Mouse (Mus musculus) midbrain, embryonic 11.5 days (tissue): ENCODE measurements around the gene Gfy. TPM values are rescaled to one million over a fixed set of nuclear protein-coding genes. Genes with fewer than 3 reads are reported as not detected.

Experiments
- ATAC-seq: fragments of 200-750 bp; cut with Nextera tagmentation; 2 replicates; pipeline ENCODE4 v1.8.0; 2017; ENCODE audit warnings: moderate TSS enrichment, moderate library complexity; ENCODE audit not compliant: low FRiP score
- DNase-seq: peaks from one replicate; pipeline ENCODE4 v3.0.0; 2015; ENCODE audit warnings: low spot score; ENCODE audit errors: missing footprints
- H3K27ac ChIP-seq: fragments of 300-500 bp; sonication (generic); 2 replicates; pipeline ENCODE4 v1.5.1; 2014; ENCODE audit warnings: low read depth, low read length
- H3K27me3 ChIP-seq: fragments of 300-500 bp; sonication (generic); 2 replicates; pipeline ENCODE4 v1.6.1; 2014; ENCODE audit warnings: mild to moderate bottlenecking, low read length, moderate library complexity, mixed read lengths; ENCODE audit not compliant: control insufficient read depth, insufficient read depth
- H3K36me3 ChIP-seq: fragments of 300-500 bp; sonication (generic); 2 replicates; pipeline ENCODE4 v1.6.1; 2014; ENCODE audit warnings: mild to moderate bottlenecking, low read length, moderate library complexity, mixed read lengths; ENCODE audit not compliant: control insufficient read depth, insufficient read depth
- H3K4me1 ChIP-seq: fragments of 300-500 bp; sonication (generic); 2 replicates; pipeline ENCODE4 v1.6.1; 2014; ENCODE audit warnings: low read length; ENCODE audit not compliant: control insufficient read depth, insufficient read depth
- H3K4me2 ChIP-seq: fragments of 300-500 bp; sonication (generic); 2 replicates; pipeline ENCODE4 v1.6.1; 2014; ENCODE audit warnings: mild to moderate bottlenecking, moderate library complexity
- H3K4me3 ChIP-seq: fragments of 300-500 bp; sonication (generic); 2 replicates; pipeline ENCODE4 v1.5.1; 2014; ENCODE audit warnings: low read depth, low read length
- H3K9ac ChIP-seq: fragments of 300-500 bp; sonication (generic); 2 replicates; pipeline ENCODE4 v1.6.1; 2014; ENCODE audit warnings: low read length
- H3K9me3 ChIP-seq: fragments of 300-500 bp; sonication (generic); 2 replicates; pipeline ENCODE4 v1.6.1; 2016; ENCODE audit warnings: low read length; ENCODE audit not compliant: control insufficient read depth
- WGBS: fragments of 180-500 bp; shearing (Covaris S2); extraction: QIAGEN DNeasy Blood & Tissue Kit; methylation state at CpG from one replicate; pipeline ENCODE4 v1.1.7; 2014; 5-methylcytosine and 5-hydroxymethylcytosine counted together
- microRNA-seq: library from miRNA; unstranded; fragments of <30 nt; microRNA quantifications from one replicate; pipeline ENCODE4, GENCODE M21; 2017
- polyA plus RNA-seq: library from polyadenylated mRNA; unstranded; fragments of >200 nt; fragmentation: Nextera tagmentation; extraction: Ambion mirVana; gene quantifications from 2 replicates; pipeline ENCODE4 v1.2.1, GENCODE M21; 2014

Gfy gene
- polyA plus RNA-seq, 1 experiment from 2014 or later, result not detected

DNA sequence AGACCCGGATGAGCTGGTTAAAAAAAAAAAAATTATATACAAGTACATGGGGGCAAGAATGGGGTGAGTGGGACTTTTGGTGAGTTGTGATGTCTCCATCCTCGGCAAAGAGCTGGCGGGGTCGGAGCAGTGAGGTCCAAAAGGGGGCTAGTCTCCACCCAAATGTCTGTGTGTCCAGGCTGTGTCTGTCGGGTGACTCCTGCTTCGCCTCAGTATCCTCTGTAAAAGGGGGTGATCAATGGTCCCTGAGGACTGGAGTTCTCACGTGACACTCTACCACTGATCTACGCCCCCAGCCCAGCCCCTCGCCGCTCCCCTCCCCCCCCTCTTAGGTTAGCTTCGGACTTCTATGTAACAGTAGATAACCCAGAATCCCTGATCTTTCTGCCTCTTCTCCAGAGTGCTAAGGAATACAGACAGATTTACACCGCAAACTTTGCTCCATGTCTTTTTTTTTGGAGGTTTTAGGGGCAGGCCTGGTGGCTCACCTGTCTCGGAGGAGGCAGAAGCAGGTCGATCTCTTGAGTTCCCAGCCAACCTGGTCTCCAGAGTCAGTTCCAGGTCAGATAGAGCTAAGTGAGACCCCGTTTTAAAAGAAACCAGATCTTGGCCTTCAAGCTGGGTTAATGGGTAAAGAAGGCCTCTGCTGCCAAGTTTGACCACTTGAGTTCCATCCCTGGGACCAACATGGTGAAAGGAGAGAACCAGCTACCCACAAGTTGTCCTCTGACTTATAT is 49.4 kb downstream of the Gfy start:
- ATAC-seq, result no peak
- Histone ChIP-seq H3K4me2 (peak overlapping the region; percentile 59), H3K9ac (peak overlapping the region; percentile 83), H3K36me3 (peaks cover 25% of the 10 kb centered on the region), H3K9me3 (no peaks in the 10 kb centered on the region), H3K4me1 (peaks cover 24% of the 10 kb centered on the region), H3K27ac (peak overlapping the region; percentile 83), H3K4me3 (peak overlapping the region; percentile 96), H3K27me3 (peaks cover under 1% of the 10 kb centered on the region; the same call in 1 of the 2 replicates)
- peak; percentile 89 for DNase-seq
- WGBS, result 52% methylated on average over 15 of the region's 15 CpGs

DNA sequence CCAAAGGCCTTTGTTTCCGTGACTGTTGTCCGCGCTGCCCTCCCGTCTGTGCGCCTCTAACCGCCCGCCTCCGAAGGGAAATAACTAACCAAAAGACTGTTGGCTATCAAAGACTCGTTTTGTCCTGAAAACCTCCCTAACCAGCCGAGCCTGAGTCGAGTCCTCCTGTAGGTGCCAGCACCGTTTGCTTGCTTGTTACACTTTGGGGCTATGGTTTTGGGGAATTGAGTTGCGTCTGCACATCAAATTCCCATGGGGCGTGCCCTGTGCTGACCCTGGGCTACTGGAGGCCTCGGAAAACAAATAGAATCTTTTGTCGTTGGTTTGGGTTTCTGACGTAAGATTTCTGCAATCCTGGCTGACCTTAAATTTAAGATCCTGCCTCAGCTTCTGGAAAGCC is 50.1 kb downstream of the Gfy start:
- Histone ChIP-seq H3K4me2 (peak overlapping the region; percentile 59), H3K27ac (peak overlapping the region; percentile 83), H3K9me3 (no peaks in the 10 kb centered on the region), H3K4me3 (peak overlapping the region; percentile 96), H3K36me3 (peaks cover 25% of the 10 kb centered on the region), H3K9ac (peak overlapping the region; percentile 83), H3K4me1 (peaks cover 26% of the 10 kb centered on the region), H3K27me3 (no peaks in the 10 kb centered on the region)
- ATAC-seq (no peak), DNase-seq (no peak)
- WGBS, result under 1% methylated on average over 17 of the region's 17 CpGs

DNA sequence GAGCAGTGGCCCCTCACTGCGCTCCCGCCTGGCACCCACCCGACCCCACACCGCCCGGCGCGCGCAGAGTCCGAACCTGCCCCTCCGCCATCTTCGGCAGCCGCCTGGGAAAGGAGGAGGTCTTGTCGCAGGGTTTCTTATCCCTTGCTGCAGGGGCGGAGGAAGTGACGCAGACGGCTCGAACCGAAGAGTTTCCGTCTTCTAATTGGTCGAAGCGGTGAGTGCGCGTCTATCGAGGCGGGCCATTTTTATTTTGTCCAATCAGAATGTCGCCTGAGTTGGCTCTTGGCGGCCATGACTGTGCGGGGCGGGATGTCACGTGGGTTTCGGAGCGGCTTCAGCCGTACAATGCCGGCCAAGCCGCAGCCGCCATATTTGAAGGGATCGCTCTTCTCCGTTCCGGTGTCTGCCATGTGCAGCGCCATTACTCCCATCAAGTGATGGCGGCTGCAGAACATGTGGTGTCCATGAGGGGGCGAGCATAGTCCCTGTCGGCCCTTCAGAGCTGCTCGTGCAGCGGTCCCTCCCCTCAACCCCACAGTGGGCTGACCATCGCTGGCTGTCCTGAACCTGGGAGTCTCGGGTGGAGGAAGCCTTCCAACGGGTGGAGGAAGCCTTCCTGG is 50.6 kb downstream of the Gfy start, which contains the start of gene Rpl13a:
Gene Rpl13a, minus strand, starts transcription at position 138 of the 623 bp plus-strand sequence.
- Histone ChIP-seq H3K4me1 (peaks cover 26% of the 10 kb centered on the region), H3K27me3 (no peaks in the 10 kb centered on the region), H3K9me3 (no peaks in the 10 kb centered on the region), H3K4me3 (peak within 1 kb of the TSS; percentile 96), H3K4me2 (peak within 1 kb of the TSS; percentile 64), H3K9ac (peak within 1 kb of the TSS; percentile 100), H3K27ac (peak within 1 kb of the TSS; percentile 87), H3K36me3 (peaks cover 25% of the 10 kb centered on the region)
- ATAC-seq (peak; percentile 93), DNase-seq (peak; percentile 99)
- under 1% methylated on average over 48 of the region's 48 CpGs for WGBS

DNA sequence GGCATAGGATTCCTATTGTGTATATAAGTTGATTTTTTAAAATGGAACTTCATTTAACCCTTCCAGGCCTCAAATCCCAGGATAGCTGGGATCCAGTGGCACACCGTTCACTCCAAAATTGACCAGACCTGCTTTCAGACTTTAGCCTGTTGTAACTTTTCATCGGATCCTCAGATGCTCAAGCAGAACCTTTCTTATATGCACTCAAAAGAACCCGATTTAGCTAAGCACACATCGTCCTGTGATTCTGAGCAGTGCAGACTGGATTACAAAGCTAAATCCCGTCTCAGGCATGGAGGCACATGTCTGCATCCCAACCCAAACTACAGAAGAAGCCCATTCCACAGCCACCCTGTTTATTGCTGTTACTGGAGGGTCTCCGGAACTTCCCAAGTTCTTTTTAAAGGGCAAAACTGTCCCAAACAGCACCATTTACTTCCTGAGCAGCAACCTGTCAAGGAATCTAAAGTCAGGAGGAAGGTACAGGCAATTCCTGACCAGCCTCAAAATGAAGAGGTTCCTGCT is 51.6 kb downstream of the Gfy start:
- DNase-seq (peak; percentile 89), ATAC-seq (no peak)
- peaks cover 32% of the 10 kb centered on the region for H3K4me1 ChIP-seq
- peak overlapping the region; percentile 64 for H3K4me2 ChIP-seq
- H3K27ac ChIP-seq, result peak overlapping the region; percentile 87
- no peaks in the 10 kb centered on the region for H3K9me3 ChIP-seq
- peak overlapping the region; percentile 96 for H3K4me3 ChIP-seq
- no peaks in the 10 kb centered on the region for H3K27me3 ChIP-seq
- 3% methylated on average over 6 of the region's 6 CpGs for WGBS
- H3K9ac ChIP-seq, result peak overlapping the region; percentile 100
- H3K36me3 ChIP-seq, result peaks cover 29% of the 10 kb centered on the region

DNA sequence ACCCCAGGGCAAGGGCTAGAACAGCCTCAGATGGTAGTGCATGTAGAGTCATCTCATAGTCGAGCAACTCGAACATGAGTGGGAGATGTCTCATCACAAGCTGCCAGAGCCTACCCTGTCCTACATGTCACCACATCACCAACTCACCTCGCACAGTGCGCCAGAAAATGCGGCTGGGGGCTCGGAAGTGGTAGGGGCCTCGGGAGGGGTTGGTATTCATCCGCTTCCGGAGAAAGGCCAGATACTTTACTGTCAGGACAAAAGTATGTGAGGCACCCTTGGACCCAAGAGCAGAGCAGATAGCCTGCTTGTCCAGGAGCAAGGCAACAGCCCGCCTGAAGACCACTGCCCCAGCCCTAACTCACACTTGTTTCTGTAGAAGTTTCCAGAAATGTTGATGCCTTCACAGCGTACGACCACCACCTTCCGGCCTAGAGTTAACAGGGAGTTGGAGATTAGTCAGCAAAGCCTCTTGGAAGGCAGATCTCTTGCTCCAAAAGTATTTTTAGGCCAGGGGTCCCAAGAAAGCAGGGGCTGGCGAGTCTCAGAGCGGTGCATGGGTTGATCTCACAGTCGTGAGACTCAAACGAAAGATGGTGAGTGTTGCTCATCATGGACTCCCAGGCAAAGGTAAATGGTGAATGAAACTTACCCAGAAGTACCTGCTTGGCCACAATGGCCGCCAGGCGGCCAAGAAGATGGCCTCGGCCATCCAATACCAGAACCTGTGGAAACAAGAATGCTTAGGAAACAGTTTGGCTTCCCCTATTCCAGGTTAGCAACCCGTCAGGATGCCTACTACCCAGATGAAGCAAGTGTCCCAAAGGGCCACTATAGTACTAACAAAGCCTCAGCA is 52.3 kb downstream of the Gfy start:
- Histone ChIP-seq H3K9me3 (no peaks in the 10 kb centered on the region), H3K9ac (peak overlapping the region; percentile 100), H3K27ac (peak overlapping the region; percentile 87), H3K4me1 (peaks cover 33% of the 10 kb centered on the region), H3K4me3 (peak overlapping the region; percentile 96), H3K4me2 (peak overlapping the region; percentile 64), H3K27me3 (no peaks in the 10 kb centered on the region), H3K36me3 (peaks cover 31% of the 10 kb centered on the region)
- no peak for DNase-seq
- 48% methylated on average over 21 of the region's 21 CpGs for WGBS
- no peak for ATAC-seq

Small RNAs within 50 kb of the gene (microRNA-seq; reads per million reads assigned to microRNA genes)
- gene Mir5121, result 36.8 reads per million, percentile 43 among the genes with 10 or more reads in this experiment
- not detected for gene Mir7055

Other genes with a start within 250 kb of the Gfy start
- 0.07 TPM in 1 of 2 replicates, not detected in the other for gene Tsks, start 236.4 kb downstream of the Gfy start, polyA plus RNA-seq
- 20.8 and 21.8 TPM in 2 replicates for gene Cpt1c, start 204.7 kb downstream of the Gfy start, polyA plus RNA-seq
- gene Prmt1, start 193.0 kb downstream of the Gfy start, polyA plus RNA-seq, result 276 and 281 TPM in 2 replicates
- 55.6 and 65.9 TPM in 2 replicates for gene Irf3, start 181.9 kb downstream of the Gfy start, polyA plus RNA-seq
- gene Bcl2l12, start 180.9 kb downstream of the Gfy start, polyA plus RNA-seq, result 56.0 and 62.2 TPM in 2 replicates
- gene Scaf1, start 163.2 kb downstream of the Gfy start, polyA plus RNA-seq, result 43.6 and 44.4 TPM in 2 replicates
- gene Rras, start 161.6 kb downstream of the Gfy start, polyA plus RNA-seq, result 18.6 and 22.2 TPM in 2 replicates
- 9.6 and 12.2 TPM in 2 replicates for gene Prr12, start 126.7 kb downstream of the Gfy start, polyA plus RNA-seq
- gene Nosip, start 117.1 kb downstream of the Gfy start, polyA plus RNA-seq, result 53.2 and 56.7 TPM in 2 replicates
- gene Prrg2, start 116.9 kb downstream of the Gfy start, polyA plus RNA-seq, result 12.7 and 13.5 TPM in 2 replicates
- gene Rcn3, start 87.3 kb downstream of the Gfy start, polyA plus RNA-seq, result 121 and 123 TPM in 2 replicates
- gene Fcgrt, start 75.7 kb downstream of the Gfy start, polyA plus RNA-seq, result 16.1 and 18.3 TPM in 2 replicates
- gene Rps11, start 55.1 kb downstream of the Gfy start, polyA plus RNA-seq, result 1,376 and 1,392 TPM in 2 replicates
- 1,212 and 1,290 TPM in 2 replicates for gene Rpl13a, start 50.8 kb downstream of the Gfy start, polyA plus RNA-seq
- 0.17 and 0.60 TPM in 2 replicates for gene Gm45713, start 43.3 kb downstream of the Gfy start, polyA plus RNA-seq
- gene Flt3l, start 43.1 kb downstream of the Gfy start, polyA plus RNA-seq, result 0.40 and 0.97 TPM in 2 replicates
- gene Pih1d1, start 25.3 kb downstream of the Gfy start, polyA plus RNA-seq, result 104 and 105 TPM in 2 replicates
- gene Aldh16a1, start 25.0 kb downstream of the Gfy start, polyA plus RNA-seq, result 22.0 and 25.7 TPM in 2 replicates
- gene Slc17a7, start 15.6 kb downstream of the Gfy start, polyA plus RNA-seq, result 0.40 and 0.51 TPM in 2 replicates
- gene Pth2, start 1.4 kb upstream of the Gfy start, polyA plus RNA-seq, result 0.53 and 0.63 TPM in 2 replicates
- gene Ccdc155, start 25.3 kb upstream of the Gfy start, polyA plus RNA-seq, result 0.52 and 0.86 TPM in 2 replicates
- gene Dkkl1, start 32.6 kb upstream of the Gfy start, polyA plus RNA-seq, result 0.81 and 1.2 TPM in 2 replicates
- gene Tead2, start 36.2 kb upstream of the Gfy start, polyA plus RNA-seq, result 241 and 253 TPM in 2 replicates
- 0.81 and 0.97 TPM in 2 replicates for gene Cd37, start 59.5 kb upstream of the Gfy start, polyA plus RNA-seq
- gene Slc6a16, start 61.5 kb upstream of the Gfy start, polyA plus RNA-seq, result not detected in 2 replicates
- not detected in 2 replicates for gene Slc6a21, start 97.9 kb upstream of the Gfy start, polyA plus RNA-seq
- gene Trpm4, start 154.2 kb upstream of the Gfy start, polyA plus RNA-seq, result 4.4 and 6.1 TPM in 2 replicates
- gene Hrc, start 155.7 kb upstream of the Gfy start, polyA plus RNA-seq, result 0.11 and 0.19 TPM in 2 replicates
- 7.7 and 8.1 TPM in 2 replicates for gene Ppfia3, start 187.4 kb upstream of the Gfy start, polyA plus RNA-seq
- gene Lin7b, start 191.0 kb upstream of the Gfy start, polyA plus RNA-seq, result 0.75 and 1.2 TPM in 2 replicates
- 62.0 and 70.9 TPM in 2 replicates for gene Snrnp70, start 216.2 kb upstream of the Gfy start, polyA plus RNA-seq
- not detected in 2 replicates for gene Kcna7, start 226.1 kb upstream of the Gfy start, polyA plus RNA-seq
- 0.23 and 0.44 TPM in 2 replicates for gene Ntf5, start 234.1 kb upstream of the Gfy start, polyA plus RNA-seq
- not detected in 2 replicates for gene Lhb, start 241.3 kb upstream of the Gfy start, polyA plus RNA-seq